Mouse (Mus musculus) olfactory bulb, adult 2 months (tissue): ENCODE data around the gene Kcnq5.

Source experiments
- CTCF ChIP-seq: fragments of 200-500 bp; IDR thresholded peaks from 2 replicates; pipeline ENCODE4 v1.5.1; 2012; ENCODE audit warnings: low read depth, mild to moderate bottlenecking, low read length, moderate library complexity; ENCODE audit not compliant: insufficient read depth
- POLR2A ChIP-seq: fragments of 200-500 bp; IDR thresholded peaks from 2 replicates; pipeline ENCODE4 v1.6.1; 2012; ENCODE audit warnings: mild to moderate bottlenecking, low read depth, low read length, moderate library complexity; ENCODE audit not compliant: insufficient read depth

- TF ChIP-seq POLR2A (no peak), CTCF (no peak)
Observed at GRCm38 (mm10) chr1:21927182-21927581, 34.6 kb downstream of the Kcnq5 start.
